Mouse (Mus musculus) forebrain, embryonic 14.5 days (tissue): ENCODE data around the gene Jph4. TPM values are rescaled to one million over a fixed set of nuclear protein-coding genes. Genes with fewer than 3 reads are reported as not detected.

Experiments
- ATAC-seq: fragments of 200-750 bp; cut with Nextera tagmentation; 2 replicates; pipeline ENCODE4 v1.8.0; 2017; ENCODE audit warnings: mild to moderate bottlenecking, moderate library complexity
- DNase-seq: peaks from one replicate; pipeline ENCODE4 v3.0.0-alpha.2; 2015; ENCODE audit warnings: low spot score
- H3K27ac ChIP-seq: fragments of 300-500 bp; sonication (generic); 2 replicates; pipeline ENCODE4 v1.5.1; 2014; ENCODE audit warnings: low read depth, mild to moderate bottlenecking, control low read depth, low read length, moderate library complexity
- H3K27me3 ChIP-seq: fragments of 300-500 bp; sonication (generic); replicated peaks from 2 replicates; pipeline ENCODE4 v1.6.1; 2014; ENCODE audit warnings: low read length, control low read depth, mixed read lengths; ENCODE audit not compliant: control insufficient read depth, insufficient read depth
- H3K36me3 ChIP-seq: fragments of 300-500 bp; sonication (generic); 2 replicates; pipeline ENCODE4 v1.6.1; 2014; ENCODE audit warnings: low read length, control low read depth; ENCODE audit not compliant: control insufficient read depth, insufficient read depth
- H3K4me1 ChIP-seq: fragments of 300-500 bp; sonication (generic); 2 replicates; pipeline ENCODE4 v1.6.1; 2014; ENCODE audit warnings: antibody characterized with exemption, low read length, control low read depth; ENCODE audit not compliant: control insufficient read depth, insufficient read depth
- H3K4me2 ChIP-seq: fragments of 300-500 bp; sonication (generic); 2 replicates; pipeline ENCODE4 v1.6.1; 2014; ENCODE audit warnings: mild to moderate bottlenecking, control low read depth, low read length
- H3K4me3 ChIP-seq: fragments of 300-500 bp; sonication (generic); 2 replicates; pipeline ENCODE4 v1.5.1; 2014; ENCODE audit warnings: low read depth, low read length, control low read depth
- H3K9ac ChIP-seq: fragments of 300-500 bp; sonication (generic); 2 replicates; pipeline ENCODE4 v1.6.1; 2014; ENCODE audit warnings: mild to moderate bottlenecking, low read length, control low read depth, moderate library complexity
- H3K9me3 ChIP-seq: fragments of 300-500 bp; sonication (generic); replicated peaks from 2 replicates; pipeline ENCODE4 v1.6.1; 2016; ENCODE audit warnings: low read length, control low read depth, mixed read lengths; ENCODE audit not compliant: control insufficient read depth
- WGBS: fragments of 180-500 bp; shearing (Covaris S2); extraction: QIAGEN DNeasy Blood & Tissue Kit; methylation state at CpG from one replicate; pipeline ENCODE4 v1.1.7; 2014; 5-methylcytosine and 5-hydroxymethylcytosine counted together
- polyA plus RNA-seq: library from polyadenylated mRNA; unstranded; fragments of >200 nt; fragmentation: Nextera tagmentation; extraction: Ambion mirVana; gene quantifications from 2 replicates; pipeline ENCODE4 v1.2.1, GENCODE M21; 2014

The Jph4 gene
- polyA plus RNA-seq, 1 experiment from 2014 or later = 24.1 TPM

GRCm38 (mm10) chr14:55122359-55122758 lies 5.6 kb upstream of the Jph4 start:
- DNase-seq (no peak), ATAC-seq (0 out of 2 replicates have a peak, but pooled peaks have one; percentile 8)
- H3K4me3 ChIP-seq = no peak overlapping the region

GRCm38 (mm10) chr14:55121947-55122346 lies 5.2 kb upstream of the Jph4 start:
- ATAC-seq = peak; percentile 73
- no peak overlapping the region for H3K4me3 ChIP-seq
- H3K4me1 ChIP-seq = peaks cover 14% of the 10 kb centered on the region; the same call in 1 of the 2 replicates
- H3K36me3 ChIP-seq = no peaks in the 10 kb centered on the region
- peak overlapping the region; percentile 40; the same call in 1 of the 2 replicates for H3K9ac ChIP-seq
- H3K27me3 ChIP-seq = no peaks in the 10 kb centered on the region
- H3K4me2 ChIP-seq = peak overlapping the region; percentile 23; the same call in 1 of the 2 replicates
- WGBS = 14% methylated on average over 5 of the region's 5 CpGs
- H3K9me3 ChIP-seq = no peaks in the 10 kb centered on the region
- H3K27ac ChIP-seq = peak overlapping the region; percentile 49; the same call in 1 of the 2 replicates
- DNase-seq = peak; percentile 88

More at GRCm38 (mm10) chr14:55122359-55122758, 5.6 kb upstream of the Jph4 start:
- Histone ChIP-seq H3K4me1 (peaks cover 10% of the 10 kb centered on the region; the same call in 1 of the 2 replicates), H3K4me2 (peak overlapping the region; percentile 23; the same call in 1 of the 2 replicates), H3K9ac (peak overlapping the region; percentile 40; the same call in 1 of the 2 replicates), H3K36me3 (no peaks in the 10 kb centered on the region), H3K9me3 (no peaks in the 10 kb centered on the region), H3K27me3 (no peaks in the 10 kb centered on the region), H3K27ac (peak overlapping the region; percentile 49; the same call in 1 of the 2 replicates)
- WGBS = 17% methylated on average over 8 of the region's 8 CpGs

GRCm38 (mm10) chr14:55119421-55120134 lies 2.8 kb upstream of the Jph4 start:
- H3K27ac ChIP-seq = no peak overlapping the region
- no peak overlapping the region for H3K4me3 ChIP-seq
- H3K27me3 ChIP-seq = no peaks in the 10 kb centered on the region
- no peaks in the 10 kb centered on the region for H3K9me3 ChIP-seq
- DNase-seq (no peak), ATAC-seq (no peak)
- H3K4me2 ChIP-seq = no peak overlapping the region
- no peak overlapping the region for H3K9ac ChIP-seq
- H3K4me1 ChIP-seq = peaks cover 16% of the 10 kb centered on the region; the same call in 1 of the 2 replicates
- no peaks in the 10 kb centered on the region for H3K36me3 ChIP-seq
- whole genome bisulfite sequencing = 77% methylated on average over 4 of the region's 4 CpGs

GRCm38 (mm10) chr14:55118852-55119251 lies 2.1 kb upstream of the Jph4 start:
- H3K27me3 ChIP-seq = peaks cover 3% of the 10 kb centered on the region; the same call in 1 of the 2 replicates
- no peak overlapping the region for H3K9ac ChIP-seq
- H3K4me2 ChIP-seq = no peak overlapping the region
- no peaks in the 10 kb centered on the region for H3K9me3 ChIP-seq
- H3K36me3 ChIP-seq = no peaks in the 10 kb centered on the region
- no peak overlapping the region for H3K4me3 ChIP-seq
- ATAC-seq (no peak), DNase-seq (peak; percentile 61)
- 68% methylated on average over 4 of the region's 4 CpGs for whole genome bisulfite sequencing
- H3K27ac ChIP-seq = no peak overlapping the region
- peaks cover 21% of the 10 kb centered on the region for H3K4me1 ChIP-seq

- H3K9ac ChIP-seq = peak overlapping the region; percentile 84
- H3K27ac ChIP-seq = peak overlapping the region; percentile 95
- H3K36me3 ChIP-seq = peaks cover 8% of the 10 kb centered on the region; the same call in 1 of the 2 replicates
- ATAC-seq (peak; percentile 38), DNase-seq (no peak)
- no peaks in the 10 kb centered on the region for H3K9me3 ChIP-seq
- H3K4me2 ChIP-seq = peak overlapping the region; percentile 96
- H3K27me3 ChIP-seq = peaks cover 6% of the 10 kb centered on the region; the same call in 1 of the 2 replicates
- H3K4me3 ChIP-seq = peak overlapping the region; percentile 73
- 0% methylated on average over 8 of the region's 8 CpGs for WGBS
- H3K4me1 ChIP-seq = peaks cover 20% of the 10 kb centered on the region
These were observed 889 bp downstream of the Jph4 start for GRCm38 (mm10) chr14:55115846-55116245.

GRCm38 (mm10) chr14:55114759-55115701 lies 1.7 kb downstream of the Jph4 start:
- Histone ChIP-seq H3K27ac (peak overlapping the region; percentile 95), H3K27me3 (peaks cover 6% of the 10 kb centered on the region; the same call in 1 of the 2 replicates), H3K4me1 (peaks cover 20% of the 10 kb centered on the region), H3K36me3 (peaks cover 8% of the 10 kb centered on the region; the same call in 1 of the 2 replicates), H3K9ac (peak overlapping the region; percentile 84), H3K4me3 (peak overlapping the region; percentile 73), H3K9me3 (no peaks in the 10 kb centered on the region), H3K4me2 (peak overlapping the region; percentile 96)
- DNase-seq (peak; percentile 71), ATAC-seq (peak; percentile 52)
- under 1% methylated on average over 42 of the region's 78 CpGs for WGBS

- H3K4me1 ChIP-seq = peaks cover 25% of the 10 kb centered on the region
- H3K27me3 ChIP-seq = peaks cover 6% of the 10 kb centered on the region; the same call in 1 of the 2 replicates
- peak overlapping the region; percentile 73 for H3K4me3 ChIP-seq
- no peak for DNase-seq
- WGBS = 23% methylated on average over 26 of the region's 26 CpGs
- H3K9ac ChIP-seq = peak overlapping the region; percentile 84
- peak overlapping the region; percentile 96 for H3K4me2 ChIP-seq
- peaks cover 8% of the 10 kb centered on the region; the same call in 1 of the 2 replicates for H3K36me3 ChIP-seq
- H3K9me3 ChIP-seq = no peaks in the 10 kb centered on the region
- H3K27ac ChIP-seq = peak overlapping the region; percentile 95; the same call in 1 of the 2 replicates
- no peak for ATAC-seq
These were observed 2.6 kb downstream of the Jph4 start for GRCm38 (mm10) chr14:55113975-55114645.
